Mouse (Mus musculus): Measurements from ENCODE around the gene Adamts18.
A peak's percentile ranks its signal among the peaks of the same experiment; 100 is the strongest.

The Adamts18 gene

DNA sequence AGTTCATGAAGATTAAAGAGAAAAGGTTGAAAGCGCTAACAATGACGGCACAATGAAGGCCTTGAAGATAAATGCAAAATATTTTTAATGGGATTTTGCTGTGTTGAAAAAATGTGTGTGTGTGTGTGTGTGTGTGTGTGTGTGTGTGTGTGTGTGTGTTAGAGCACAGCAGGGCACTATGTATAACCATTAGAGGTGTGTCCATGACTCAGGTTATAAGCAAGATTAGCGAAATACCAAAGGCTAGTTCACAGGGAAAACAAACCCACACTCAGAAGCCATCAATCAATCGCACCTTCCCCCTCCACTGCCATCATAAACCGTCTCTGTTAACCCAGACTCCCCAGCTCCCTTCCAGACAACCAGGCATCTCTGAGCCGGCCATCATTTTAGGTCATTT, 86.4 kb downstream of the Adamts18 start:
- DNase-seq (ENCODE audit: low read depth, low spot score) = no peak

DNA sequence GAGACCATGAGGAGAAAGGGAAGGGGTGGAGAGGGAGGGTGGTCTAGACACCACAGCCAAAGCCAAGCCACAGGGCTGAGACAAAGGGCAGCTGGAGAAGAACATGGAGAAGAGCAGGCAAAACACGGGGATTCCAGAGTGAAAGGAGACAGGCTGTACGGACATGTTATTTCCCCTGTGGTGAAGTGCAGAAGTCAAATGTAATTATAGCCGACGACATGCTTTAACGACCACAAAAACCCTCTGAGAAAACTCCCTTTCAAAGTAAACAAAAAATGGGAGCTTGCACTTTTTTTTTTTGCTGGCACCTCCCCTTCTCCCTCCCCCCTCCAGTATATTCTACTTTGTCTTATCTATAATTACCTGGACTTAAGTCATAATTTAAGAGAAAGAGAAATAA, 92.7 kb downstream of the Adamts18 start:
- no peak for DNase-seq (ENCODE audit: low read depth, low spot score)

DNA sequence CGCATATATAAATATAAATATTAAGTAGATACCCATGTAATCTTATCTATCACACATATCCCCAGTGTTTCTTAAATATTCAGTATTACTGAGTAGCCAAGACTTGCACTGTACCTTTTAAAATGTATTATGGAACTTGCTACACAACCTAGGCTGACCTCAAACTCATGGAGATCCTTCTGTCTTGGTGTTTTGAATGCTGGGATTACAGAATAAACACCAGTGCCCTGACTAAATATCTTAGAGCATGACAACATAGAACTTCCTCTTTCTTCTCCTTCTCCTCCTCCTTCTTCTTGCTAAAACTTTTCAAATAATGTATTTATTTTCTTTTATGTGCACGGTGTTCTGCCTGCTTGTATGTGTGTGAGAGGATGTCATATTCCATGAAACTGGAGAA, 95.4 kb downstream of the Adamts18 start:
- DNase-seq (ENCODE audit: low read depth, low spot score) = no peak

DNA sequence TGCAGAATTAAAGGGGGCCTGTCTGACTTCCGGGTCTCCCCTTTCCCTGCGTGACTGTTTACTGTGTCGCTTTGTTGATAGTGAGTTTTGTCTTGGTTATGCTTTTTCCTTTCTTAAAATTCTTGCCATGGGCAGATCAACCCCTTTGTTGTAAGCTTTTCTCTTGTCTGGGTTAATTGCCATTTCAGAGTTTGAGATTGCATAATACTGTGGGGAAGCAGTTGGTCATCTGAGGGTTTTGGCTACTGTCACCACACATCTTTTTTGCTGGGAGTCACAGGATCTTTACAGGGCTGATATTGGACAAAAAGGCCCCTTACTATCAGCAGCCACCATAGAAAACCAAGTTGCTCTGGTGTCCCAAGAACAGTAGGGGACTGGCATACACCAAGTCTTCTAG, 96.2 kb downstream of the Adamts18 start:
- DNase-seq (ENCODE audit: low read depth, low spot score) = no peak

DNA sequence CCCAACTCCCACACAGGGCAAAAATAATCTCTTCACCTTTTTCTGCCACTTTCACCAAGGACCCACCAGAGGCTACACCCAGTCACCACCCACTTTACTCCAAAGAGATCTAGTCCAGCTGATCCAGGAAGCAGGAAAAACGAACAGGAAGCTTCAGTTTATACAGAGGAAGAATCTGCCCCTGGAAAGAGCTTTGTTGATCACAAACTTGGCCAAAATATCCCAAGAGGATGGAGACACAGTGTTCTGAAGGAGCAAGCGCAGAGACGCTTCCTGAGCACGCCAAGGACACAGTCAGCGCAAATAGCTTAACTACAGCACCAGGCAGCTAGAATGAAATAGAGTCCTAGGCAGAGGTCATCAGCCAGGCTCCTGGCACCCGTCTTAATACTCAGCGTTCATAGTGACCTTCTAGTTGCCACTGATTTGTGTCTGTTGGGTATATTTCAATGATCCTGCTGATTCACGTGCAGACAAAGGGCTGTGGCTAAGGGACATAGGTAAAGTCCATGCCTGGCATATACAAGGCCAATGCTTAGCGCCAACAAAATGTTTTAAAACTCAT, 113.0 kb downstream of the Adamts18 start:
- no peak for DNase-seq (ENCODE audit: low read depth, low spot score)

DNA sequence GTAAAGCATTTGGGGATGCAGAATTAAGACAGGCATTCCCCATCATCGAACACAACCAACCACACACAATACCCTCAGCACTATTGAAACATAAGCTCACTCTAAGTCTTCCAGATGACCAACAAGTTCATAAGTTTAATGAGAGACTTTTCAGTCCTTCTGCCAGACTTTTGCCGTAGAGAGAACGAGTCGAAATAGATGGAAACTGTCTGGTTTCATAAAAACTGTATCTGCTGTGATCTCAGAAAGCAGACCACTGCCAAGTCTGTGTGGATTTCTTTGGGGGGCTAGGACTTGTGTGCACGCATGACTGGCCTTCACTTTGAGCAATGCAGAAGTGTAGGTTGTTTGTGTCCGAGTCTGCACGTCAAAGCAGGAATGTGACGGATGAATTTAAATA, 123.2 kb downstream of the Adamts18 start:
- DNase-seq (ENCODE audit: low read depth, low spot score) = no peak

DNA sequence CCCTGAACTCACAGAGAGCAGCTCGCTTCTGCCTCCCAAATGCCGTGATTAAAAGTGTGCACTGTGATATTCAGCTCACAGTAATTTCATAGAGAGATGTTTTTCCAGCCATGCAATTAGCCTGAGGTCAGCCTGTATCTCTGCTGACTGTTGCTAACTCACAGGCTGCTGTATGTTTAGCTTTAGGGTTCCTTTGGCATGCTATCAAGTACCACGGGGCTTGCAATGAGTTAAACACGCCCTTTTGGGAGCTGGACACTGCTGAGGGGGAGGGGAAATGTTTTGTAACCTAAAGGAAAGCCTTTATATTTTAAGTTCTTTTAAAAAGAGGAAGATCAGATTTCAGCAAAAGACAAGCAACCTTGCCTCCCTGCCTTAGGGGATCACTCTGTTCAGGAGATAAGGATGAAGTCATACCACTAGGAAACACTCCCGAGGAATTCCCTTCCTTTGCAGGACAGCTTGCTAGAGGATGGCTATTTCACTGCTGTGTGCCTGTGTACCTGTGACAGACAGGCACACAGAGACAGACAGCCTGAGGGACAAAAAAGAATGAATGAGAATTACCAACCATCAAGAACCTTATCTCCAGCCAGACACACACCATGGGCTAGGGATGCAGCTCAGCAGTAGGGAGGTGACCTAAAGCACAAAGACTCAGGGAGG, 124.5 kb downstream of the Adamts18 start:
- no peak for DNase-seq (ENCODE audit: low read depth, low spot score)

DNA sequence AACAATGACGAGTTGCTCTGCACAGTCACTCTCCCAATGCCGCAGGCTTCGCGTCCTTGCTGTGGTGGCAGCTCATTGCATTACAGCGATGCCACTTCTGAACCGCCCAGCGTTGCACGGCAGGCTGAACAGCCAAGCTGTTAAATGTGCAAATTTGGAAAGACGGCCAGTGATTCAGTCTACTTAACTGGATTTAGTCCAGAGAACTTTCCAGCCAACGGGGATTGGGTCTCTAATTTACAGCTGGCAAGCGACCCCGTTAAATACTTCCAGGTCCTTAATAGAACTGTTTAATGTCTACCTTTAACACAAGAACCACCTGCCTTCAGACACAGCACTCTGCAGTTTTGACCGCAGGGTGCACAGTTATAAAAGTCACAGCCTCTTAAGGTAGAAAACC, 127.1 kb downstream of the Adamts18 start:
- no peak for DNase-seq (ENCODE audit: low read depth, low spot score)

DNA sequence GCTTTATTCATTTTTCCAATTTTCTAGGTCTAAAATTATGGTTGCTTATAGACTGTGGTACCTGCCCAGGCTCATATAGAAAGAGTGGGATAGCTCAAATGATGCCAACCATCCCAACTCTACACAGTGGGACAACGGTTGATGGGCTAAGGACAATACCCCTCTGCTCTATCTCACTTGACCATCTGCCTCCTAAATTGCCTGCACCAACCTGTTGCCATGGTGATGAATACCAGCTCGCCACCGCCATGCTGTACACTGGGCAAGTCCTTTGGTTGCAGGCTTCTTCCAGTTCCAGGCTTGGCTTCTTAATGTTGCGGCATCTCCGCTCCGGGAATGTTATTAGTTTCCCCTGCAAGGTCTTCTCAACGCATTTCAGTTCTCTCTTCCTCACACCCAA, 143.6 kb downstream of the Adamts18 start:
- no peak for DNase-seq (ENCODE audit: low read depth, low spot score)

DNA sequence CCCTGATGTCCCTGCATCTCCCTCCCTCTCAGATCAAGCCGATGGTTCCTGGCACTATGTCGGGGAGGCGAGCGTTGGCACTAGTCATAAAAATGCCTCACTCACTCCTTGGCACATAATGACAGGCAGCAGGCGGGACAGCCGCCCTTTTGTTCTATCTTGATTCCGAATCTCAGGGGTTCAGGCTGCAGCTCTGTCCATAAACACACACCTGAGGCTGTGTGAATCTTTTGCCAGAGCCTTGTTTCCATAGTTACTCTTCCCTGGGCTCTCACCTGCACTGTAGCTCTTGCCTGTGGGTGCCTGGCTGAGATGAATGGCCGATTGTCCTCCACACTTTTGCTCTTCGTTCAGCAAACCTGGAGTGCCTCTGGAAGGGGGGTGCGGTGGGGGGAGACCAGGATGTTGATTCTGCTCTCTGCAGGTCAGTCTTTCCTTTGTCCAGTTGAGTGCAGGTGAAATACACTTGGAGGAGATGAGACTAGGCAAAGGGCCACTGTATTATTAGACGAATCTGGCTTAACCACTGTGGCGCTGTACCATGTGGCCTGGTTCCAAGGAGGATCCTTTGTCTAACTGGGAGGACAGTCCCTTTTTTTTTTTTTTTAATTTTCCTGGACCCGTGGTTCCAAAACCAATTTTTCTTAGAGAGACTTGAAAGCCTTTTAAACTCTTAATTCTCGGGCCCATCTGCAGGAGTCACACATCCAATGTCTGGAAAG, 156.8 kb downstream of the Adamts18 start:
- DNase-seq (ENCODE audit: low read depth, low spot score) = no peak

DNA sequence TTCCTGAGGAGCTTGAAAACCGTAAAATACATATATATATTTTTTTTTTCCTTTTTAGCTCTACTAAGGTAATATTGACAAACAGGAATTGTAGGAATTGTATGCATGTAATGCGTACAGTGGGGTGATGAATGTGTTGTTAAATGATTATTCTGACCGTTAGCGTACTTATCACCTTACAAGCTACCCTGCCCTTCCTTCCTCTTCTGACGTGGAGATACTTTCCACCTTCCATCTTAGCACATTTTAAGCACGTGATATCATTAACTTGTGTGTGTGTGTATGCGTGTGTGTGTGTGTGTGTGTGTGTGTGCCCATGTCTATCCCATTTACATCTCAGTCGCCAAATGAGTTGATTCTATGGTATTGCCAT, 160.0 kb downstream of the Adamts18 start:
- DNase-seq (ENCODE audit: low read depth, low spot score) = no peak

DNA sequence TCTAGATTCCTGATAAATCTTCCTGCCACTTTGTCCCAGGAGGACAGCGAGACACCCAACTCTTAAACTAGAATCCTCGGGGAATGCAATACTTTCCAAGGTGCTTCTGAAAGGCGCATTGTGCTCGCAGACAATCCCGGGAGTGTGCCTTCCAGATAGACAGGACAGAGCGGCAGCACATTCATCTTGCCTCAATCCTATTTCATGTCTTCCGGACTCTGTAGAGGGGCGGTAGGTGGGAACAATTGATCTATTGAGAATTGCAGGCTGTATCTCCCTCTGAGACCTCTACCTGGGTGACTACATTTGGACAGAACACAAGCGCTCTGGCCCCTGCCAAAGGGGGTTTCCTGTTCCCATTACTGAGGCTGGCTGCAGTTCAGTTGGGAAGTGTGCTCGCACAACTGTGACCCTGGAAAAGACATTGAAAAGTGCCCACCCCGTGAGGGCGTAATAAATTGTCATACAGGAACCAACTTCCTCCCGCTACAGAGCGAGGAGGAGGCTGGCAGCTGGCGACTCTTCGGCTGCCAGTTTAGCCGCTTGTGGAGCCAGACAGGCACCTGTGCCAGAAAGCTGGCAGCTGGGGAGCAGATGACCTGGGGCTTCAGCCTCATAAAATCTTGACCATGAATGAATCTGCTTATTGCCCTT, 160.5 kb downstream of the Adamts18 start:
- no peak for DNase-seq (ENCODE audit: low read depth, low spot score)

DNA sequence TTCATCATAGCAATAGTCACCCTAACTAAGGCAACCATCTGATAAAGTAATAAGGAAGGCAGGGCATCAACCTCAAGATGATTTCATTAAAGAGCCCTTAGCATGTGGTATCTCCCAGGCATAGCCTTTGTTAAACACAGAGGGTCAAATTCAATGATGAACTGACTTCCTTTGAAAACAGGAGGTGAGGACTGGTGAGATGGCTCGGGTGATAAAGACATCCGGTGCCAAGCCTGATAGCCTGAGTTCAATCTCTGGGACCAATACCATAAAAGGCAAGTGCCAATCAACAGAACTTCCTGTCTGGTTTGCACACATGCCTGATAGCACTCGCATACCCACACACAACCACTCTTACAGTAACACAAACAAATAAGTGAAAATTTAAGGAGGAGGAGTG, 169.2 kb downstream of the Adamts18 start:
- peak; percentile 21 for DNase-seq (ENCODE audit: low read depth, low spot score)

DNA sequence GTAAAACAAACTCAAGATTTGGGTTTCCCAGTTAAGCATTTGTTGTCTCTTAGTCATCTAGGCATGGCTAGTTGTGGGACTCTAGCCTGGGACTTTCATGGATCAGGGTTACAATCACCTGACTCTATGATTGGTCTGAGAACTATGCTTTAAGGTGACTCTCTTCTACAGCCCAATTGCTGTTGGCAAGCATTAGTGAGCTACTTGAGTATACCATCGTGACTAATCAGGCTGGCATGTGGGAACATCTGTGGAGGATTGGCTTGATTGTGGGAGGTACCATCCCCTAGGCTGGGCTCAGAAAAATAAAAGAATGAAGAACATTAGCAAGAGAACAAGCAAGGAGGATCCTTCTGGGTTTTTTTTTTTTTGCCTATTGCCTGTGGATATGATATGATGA, 171.7 kb downstream of the Adamts18 start:
- no peak for DNase-seq (ENCODE audit: low read depth, low spot score)

DNA sequence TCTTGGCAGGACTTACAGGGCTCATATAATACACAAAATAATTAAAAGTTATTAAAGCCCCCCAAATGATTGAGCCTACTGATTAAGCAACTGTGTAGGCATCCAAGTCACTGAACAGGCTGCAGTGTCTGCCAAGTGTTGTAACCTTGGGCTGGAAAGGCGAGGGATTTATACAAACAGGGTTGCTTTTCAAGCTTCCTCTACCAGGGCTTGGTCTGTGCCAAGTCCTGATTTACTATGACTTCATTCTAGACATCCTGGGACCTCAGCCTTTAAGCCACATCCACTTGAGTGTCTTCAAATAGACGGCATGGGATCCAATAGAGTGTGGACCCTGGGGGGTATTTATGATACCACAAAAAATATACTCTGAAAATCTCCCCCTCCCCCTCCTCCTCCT, 173.3 kb downstream of the Adamts18 start:
- DNase-seq (ENCODE audit: low read depth, low spot score) = no peak

DNA sequence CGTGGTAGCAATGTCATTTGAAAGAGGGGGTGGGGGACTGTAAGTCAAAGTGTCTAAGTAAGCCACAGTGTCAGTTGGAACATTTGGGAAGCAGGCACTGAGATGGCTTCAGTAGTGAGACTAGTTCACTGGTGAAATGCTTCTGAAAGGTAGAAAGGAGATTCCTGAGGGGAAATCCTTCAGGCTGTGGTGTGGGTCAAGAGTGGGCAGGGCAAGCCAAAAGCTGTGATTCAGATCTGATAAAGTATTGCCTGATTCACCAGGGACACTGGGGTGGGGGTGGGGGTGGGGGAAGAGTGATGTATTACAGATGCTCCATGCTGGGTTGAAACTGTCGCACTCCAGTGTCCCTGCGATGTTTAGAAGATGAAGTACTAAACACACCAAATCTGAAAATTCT, 173.9 kb downstream of the Adamts18 start:
- DNase-seq (ENCODE audit: low read depth, low spot score) = no peak

DNA sequence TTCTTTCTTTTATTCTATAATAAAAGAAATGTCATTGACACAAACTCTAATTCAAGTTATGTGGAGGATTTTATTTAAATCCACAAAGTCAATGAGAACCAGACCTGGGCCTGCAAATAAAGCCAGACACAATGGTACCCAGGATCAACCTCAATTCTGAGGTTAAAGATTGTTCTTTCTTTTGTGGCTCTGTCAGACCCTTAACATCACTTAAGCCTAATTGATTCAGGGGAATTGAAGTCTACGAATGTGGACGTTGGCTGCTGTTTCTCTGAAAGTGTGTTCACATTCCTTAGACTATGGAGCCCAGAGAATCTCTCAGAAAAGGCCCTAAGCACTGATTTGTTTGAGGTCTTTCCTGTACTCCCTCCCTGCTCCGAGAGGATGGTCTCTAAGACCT, 175.2 kb downstream of the Adamts18 start:
- no peak for DNase-seq (ENCODE audit: low read depth, low spot score)

DNA sequence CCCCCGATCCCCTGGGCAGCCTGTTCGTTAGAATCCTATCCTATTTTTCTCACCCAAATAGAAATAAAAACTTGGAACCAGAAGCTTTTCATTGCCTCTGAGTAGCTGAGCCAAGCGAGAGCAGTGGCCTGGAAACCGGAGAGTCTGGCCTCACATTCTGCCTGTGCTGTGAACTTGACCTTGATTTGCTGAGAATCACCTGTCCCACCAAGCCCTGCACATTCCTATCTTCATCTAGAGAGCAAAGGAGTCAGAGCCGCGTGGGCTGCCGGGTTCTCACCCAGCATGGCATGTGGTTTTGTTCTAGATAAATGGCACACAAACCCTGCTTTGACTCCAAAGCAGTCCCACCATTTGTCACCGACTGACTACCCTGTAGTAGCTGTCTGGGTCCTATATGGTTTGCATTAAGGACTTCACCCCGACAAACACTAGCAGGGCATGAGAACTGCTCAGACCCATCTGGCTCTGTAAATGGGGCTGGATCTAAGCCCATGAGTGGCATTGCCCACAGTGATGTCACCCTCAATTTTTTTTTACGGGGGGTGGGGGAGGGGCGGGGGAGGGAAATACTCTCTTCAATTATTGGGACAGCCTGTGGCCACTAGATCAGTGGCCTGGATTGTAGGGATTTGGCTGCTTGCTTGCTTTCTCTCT, 175.8 kb downstream of the Adamts18 start:
- DNase-seq (ENCODE audit: low read depth, low spot score) = no peak

DNA sequence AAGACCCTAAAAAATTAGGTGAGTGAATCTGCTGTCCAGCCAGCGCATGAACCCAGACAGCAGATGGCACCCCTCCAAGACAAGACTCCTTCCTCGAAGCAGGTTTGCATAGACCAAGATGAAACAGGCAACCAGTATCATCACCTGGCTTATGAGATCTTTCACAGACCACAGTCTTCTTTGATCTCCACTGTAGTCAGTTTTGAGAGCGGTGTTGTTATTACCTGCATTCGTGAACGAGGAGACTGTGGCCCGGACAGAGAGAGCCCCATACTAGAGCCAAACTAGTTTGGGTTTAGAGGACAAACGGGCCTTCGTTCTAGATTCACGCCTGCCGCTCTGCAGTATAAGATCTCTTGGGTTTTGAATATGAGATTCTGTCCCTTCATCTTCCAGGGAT, 178.6 kb downstream of the Adamts18 start:
- DNase-seq (ENCODE audit: low read depth, low spot score) = no peak

DNA sequence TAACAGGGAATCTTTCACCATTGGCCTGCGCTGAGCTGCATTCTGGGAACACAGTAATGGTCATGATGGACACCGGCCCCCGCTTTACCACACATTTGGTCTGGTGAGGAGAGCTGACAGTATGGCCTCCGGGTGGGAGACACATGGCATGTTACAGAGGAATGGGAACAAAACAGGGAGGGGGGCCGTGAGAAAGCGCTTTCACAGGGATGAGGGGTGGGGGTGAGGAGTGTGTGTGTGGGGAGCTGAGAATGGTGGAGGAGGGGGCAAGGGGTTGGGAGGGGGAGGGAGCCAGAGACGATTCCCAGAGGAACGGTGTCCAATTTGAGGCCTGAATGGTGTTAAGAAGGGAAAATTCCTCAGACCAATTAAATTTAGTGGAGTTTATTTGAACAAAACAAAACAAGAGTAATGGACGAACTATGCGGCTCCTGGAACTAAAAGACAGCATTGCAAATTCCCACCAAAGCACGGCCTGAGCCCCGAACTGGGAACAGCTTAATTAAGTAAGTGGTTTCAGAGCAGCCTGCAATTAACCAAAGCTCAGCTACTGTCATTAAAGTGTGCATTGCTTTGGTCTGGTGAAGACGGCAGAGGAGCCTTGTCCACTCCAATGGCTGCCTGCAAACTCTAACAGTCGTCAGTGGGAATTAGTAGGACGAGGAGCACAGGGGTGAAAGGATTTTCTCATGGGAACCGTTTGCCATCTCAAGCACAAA, 181.7 kb downstream of the Adamts18 start:
- no peak for DNase-seq (ENCODE audit: low read depth, low spot score)

DNA sequence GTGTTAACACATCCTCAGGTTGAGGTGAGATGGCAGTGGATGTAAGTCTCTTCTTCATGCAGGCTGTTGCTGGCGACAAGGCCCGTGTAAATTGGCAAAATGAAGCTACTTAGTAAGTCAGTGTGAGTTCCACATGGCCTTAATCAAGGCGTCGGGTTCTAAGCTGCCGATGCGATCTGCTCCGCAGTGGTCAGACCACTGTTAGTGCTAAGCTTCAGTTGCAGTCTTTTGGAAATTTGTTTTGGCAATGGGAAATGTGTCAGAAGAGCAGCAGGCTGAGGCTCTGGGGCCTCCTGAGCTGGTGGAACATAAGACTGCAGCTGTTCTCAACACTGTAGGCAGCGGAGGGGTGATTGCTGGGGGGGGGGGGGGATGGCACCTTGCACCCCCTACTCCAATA, 182.6 kb downstream of the Adamts18 start:
- no peak for DNase-seq (ENCODE audit: low read depth, low spot score)

DNA sequence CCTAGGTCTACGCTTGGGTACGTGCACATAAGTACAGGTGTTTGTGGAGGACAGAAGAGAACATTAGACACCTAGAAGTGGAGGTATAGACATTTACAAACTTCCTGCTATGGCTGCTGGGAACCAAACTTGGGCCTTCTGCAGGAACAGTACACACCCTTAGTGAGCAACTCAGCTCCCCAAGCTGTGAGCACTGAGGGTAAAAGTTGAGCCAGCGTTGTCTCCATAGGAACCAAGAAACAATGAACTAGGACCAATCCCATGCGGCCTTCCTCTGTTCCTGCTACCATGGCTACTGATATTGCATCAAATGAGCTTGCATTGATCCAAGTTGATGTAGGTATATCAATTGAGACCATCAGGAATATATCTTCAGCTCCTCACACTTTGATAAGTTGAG, 183.5 kb downstream of the Adamts18 start:
- DNase-seq (ENCODE audit: low read depth, low spot score) = no peak
